Mouse (Mus musculus): ENCODE data around the gene Brca1.

DNA sequence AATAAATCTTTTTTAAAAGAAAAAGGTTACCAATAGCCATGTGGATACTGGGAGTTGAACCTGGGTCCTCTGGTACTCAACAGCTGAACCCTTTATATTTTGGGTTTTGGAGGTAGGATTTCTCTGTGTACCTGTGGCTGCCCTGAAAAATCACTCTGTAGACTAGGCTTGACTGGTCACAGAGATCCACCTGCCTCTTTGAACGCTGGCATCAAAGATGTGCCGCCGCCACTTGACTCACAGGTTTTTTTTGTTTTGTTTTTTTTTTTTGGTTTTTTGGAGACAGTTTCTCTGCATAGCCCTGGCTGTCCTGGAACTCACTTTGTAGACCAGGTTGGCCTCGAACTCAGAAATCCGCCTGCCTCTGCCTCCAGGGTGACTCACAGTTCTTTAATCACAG lies 104.0 kb downstream of the Brca1 start:
- TF ChIP-seq POLR2A (IDR thresholded peaks at IDR 0.05; ENCODE audit: extremely low read depth, insufficient read depth, low read length) (no peak), CTCF (IDR thresholded peaks at IDR 0.05; ENCODE audit: extremely low read depth, insufficient read depth, low read length) (no peak)

Measured in cortical plate, adult 2 months (tissue).